Mouse (Mus musculus): Measurements from ENCODE around the gene Sdha.
A peak's percentile ranks its signal among the peaks of the same experiment; 100 is the strongest.

Gene Sdha

GRCm38 (mm10) chr13:74349566-74350434 lies at the start of gene Sdha, which contains the start of gene Ccdc127:
Sdha (minus strand) TSS chr13:74350280.
Ccdc127 (plus strand) TSS chr13:74350309.
- DNase-seq: peak; percentile 94

GRCm38 (mm10) chr13:74399298-74399839 lies 49.3 kb upstream of the Sdha start, which contains the start of gene Ftl1-ps1:
Ftl1-ps1 (plus strand) TSS chr13:74399694.
- no peak for DNase-seq

GRCm38 (mm10) chr13:74391156-74391555 lies 41.1 kb upstream of the Sdha start:
- DNase-seq: no peak

- peak; percentile 73 for DNase-seq
These were observed 40.4 kb upstream of the Sdha start, which contains the start of gene Zfp72 for GRCm38 (mm10) chr13:74390371-74390990. Zfp72 (minus strand) TSS chr13:74390836.

GRCm38 (mm10) chr13:74389730-74390129 lies 39.6 kb upstream of the Sdha start:
- DNase-seq: no peak

GRCm38 (mm10) chr13:74382289-74382688 lies 32.2 kb upstream of the Sdha start:
- no peak for DNase-seq

- no peak for DNase-seq
These were observed 31.6 kb upstream of the Sdha start for GRCm38 (mm10) chr13:74381533-74382276.

- no peak for DNase-seq
These were observed 13.8 kb upstream of the Sdha start, which contains the start of gene Lrrc14b for GRCm38 (mm10) chr13:74363859-74364235. Lrrc14b (minus strand) TSS chr13:74364005.

- DNase-seq: no peak
These were observed 13.2 kb upstream of the Sdha start for GRCm38 (mm10) chr13:74363176-74363858.

GRCm38 (mm10) chr13:74362218-74362617 lies 12.1 kb upstream of the Sdha start:
- no peak for DNase-seq

- DNase-seq: no peak
These were observed 6.4 kb upstream of the Sdha start for GRCm38 (mm10) chr13:74356491-74356890.

- DNase-seq: no peak
These were observed 391 bp upstream of the Sdha start for GRCm38 (mm10) chr13:74350435-74350906.

- no peak for DNase-seq
These were observed 9.0 kb downstream of the Sdha start for GRCm38 (mm10) chr13:74341036-74341435.

- DNase-seq: no peak
These were observed 20.8 kb downstream of the Sdha start for GRCm38 (mm10) chr13:74329321-74329720.

- peak; percentile 91 for DNase-seq
These were observed 32.8 kb downstream of the Sdha start, which contains the start of gene Pdcd6 for GRCm38 (mm10) chr13:74317170-74317849. Pdcd6 (minus strand) TSS chr13:74317580.

GRCm38 (mm10) chr13:74316789-74317169 lies 33.3 kb downstream of the Sdha start:
- no peak for DNase-seq

- DNase-seq: no peak
These were observed 33.7 kb downstream of the Sdha start for GRCm38 (mm10) chr13:74316386-74316785.

GRCm38 (mm10) chr13:74314616-74315015 lies 35.5 kb downstream of the Sdha start:
- DNase-seq: no peak

- DNase-seq: no peak
These were observed 44.3 kb downstream of the Sdha start for GRCm38 (mm10) chr13:74305780-74306179.

GRCm38 (mm10) chr13:74305380-74305779 lies 44.7 kb downstream of the Sdha start:
- DNase-seq: no peak
